Mouse (Mus musculus) bone marrow macrophage, adult 2 months (primary cell): ENCODE data around the gene Mrpl1.

Source experiments
- CTCF ChIP-seq: IDR thresholded peaks from 2 replicates; pipeline ENCODE4 v1.5.1; 2012; ENCODE audit warnings: low read depth, mild to moderate bottlenecking, low read length, moderate library complexity
- POLR2A ChIP-seq: IDR thresholded peaks from 2 replicates; pipeline ENCODE4 v1.6.1; 2012; ENCODE audit warnings: mild to moderate bottlenecking, low read depth, low read length, borderline replicate concordance

GRCm38 (mm10) chr5:96170443-96170842, 38.9 kb upstream of the Mrpl1 start:
- TF ChIP-seq CTCF, result no peak
- TF ChIP-seq POLR2A, result no peak
